Mouse (Mus musculus) forebrain, postnatal 0 days (tissue): ENCODE data around the gene Arx. TPM values are rescaled to one million over a fixed set of nuclear protein-coding genes. Genes with fewer than 3 reads are reported as not detected.

Source experiments
- ATAC-seq: fragments of 200-750 bp; cut with Nextera tagmentation; 2 replicates; pipeline ENCODE4 v1.8.0; 2017; ENCODE audit warnings: mild to moderate bottlenecking, moderate library complexity
- DNase-seq: peaks from one replicate; pipeline ENCODE4 v3.0.0-alpha.2; 2015
- H3K27ac ChIP-seq: fragments of 300-500 bp; sonication (generic); 2 replicates; pipeline ENCODE4 v1.5.1; 2014; ENCODE audit warnings: low read depth, mild to moderate bottlenecking, antibody characterized with exemption, low read length, moderate library complexity, mixed read lengths
- H3K27me3 ChIP-seq: fragments of 300-500 bp; sonication (generic); 2 replicates; pipeline ENCODE4 v1.6.1; 2014; ENCODE audit warnings: mild to moderate bottlenecking, low read length, mixed read lengths; ENCODE audit not compliant: insufficient read depth
- H3K36me3 ChIP-seq: fragments of 300-500 bp; sonication (generic); 2 replicates; pipeline ENCODE4 v1.6.1; 2014; ENCODE audit warnings: mild to moderate bottlenecking, moderate library complexity; ENCODE audit not compliant: insufficient read depth
- H3K4me1 ChIP-seq: fragments of 300-500 bp; sonication (generic); 2 replicates; pipeline ENCODE4 v1.6.1; 2014; ENCODE audit warnings: antibody characterized with exemption; ENCODE audit not compliant: insufficient read depth
- H3K4me2 ChIP-seq: fragments of 300-500 bp; sonication (generic); 2 replicates; pipeline ENCODE4 v1.6.1; 2014; ENCODE audit warnings: low read depth, mild to moderate bottlenecking, moderate library complexity
- H3K4me3 ChIP-seq: fragments of 300-500 bp; sonication (generic); 2 replicates; pipeline ENCODE4 v1.5.1; 2014; ENCODE audit warnings: low read depth, low read length, mixed read lengths
- H3K9ac ChIP-seq: fragments of 300-500 bp; sonication (generic); 2 replicates; pipeline ENCODE4 v1.6.1; 2014; ENCODE audit warnings: mild to moderate bottlenecking
- H3K9me3 ChIP-seq: fragments of 300-500 bp; sonication (generic); 2 replicates; pipeline ENCODE4 v1.6.1; 2016; ENCODE audit warnings: low read length
- CTCF ChIP-seq: sonication (generic); IDR thresholded peaks from 2 replicates; pipeline ENCODE4 v1.5.1; 2016; ENCODE audit warnings: antibody characterized with exemption, control low read depth, low read depth
- WGBS: fragments of 180-500 bp; shearing (Covaris S2); extraction: QIAGEN DNeasy Blood & Tissue Kit; methylation state at CpG from one replicate; pipeline ENCODE4 v1.1.7; 2014; 5-methylcytosine and 5-hydroxymethylcytosine counted together
- polyA plus RNA-seq: library from polyadenylated mRNA; unstranded; fragments of >200 nt; fragmentation: Nextera tagmentation; extraction: Ambion mirVana; gene quantifications from 2 replicates; pipeline ENCODE4 v1.2.1, GENCODE M21; 2015
- total RNA-seq: library from RNA; depleted of rRNA; stranded (reverse); fragments of >200 nt; gene quantifications from 2 replicates; pipeline ENCODE4 v1.2.3, GENCODE M21; 2014; rRNA removed

The Arx gene
- 41.8 and 57.9 TPM in 2 replicates for total RNA-seq
- 30.2 and 30.6 TPM in 2 replicates for polyA plus RNA-seq

- no peak for TF ChIP-seq CTCF
- ATAC-seq (peak; percentile 96), DNase-seq (peak; percentile 90)
- H3K4me1 ChIP-seq = no peaks in the 10 kb centered on the region
- peak within 1 kb of the TSS; percentile 54 for H3K27ac ChIP-seq
- no peaks in the 10 kb centered on the region for H3K9me3 ChIP-seq
- H3K9ac ChIP-seq = peak within 1 kb of the TSS; percentile 42
- H3K27me3 ChIP-seq = no peaks in the 10 kb centered on the region
- H3K36me3 ChIP-seq = no peaks in the 10 kb centered on the region
- peak within 1 kb of the TSS; percentile 41 for H3K4me3 ChIP-seq
- H3K4me2 ChIP-seq = peak within 1 kb of the TSS; percentile 47
- WGBS = 30% methylated on average over 31 of the region's 31 CpGs
Measured at GRCm38 (mm10) chrX:93286291-93286893, at the start of gene Arx. Gene Arx, plus strand, starts transcription at chrX:93286445.

- H3K4me1 ChIP-seq = no peaks in the 10 kb centered on the region
- H3K4me2 ChIP-seq = no peak overlapping the region
- H3K9me3 ChIP-seq = no peaks in the 10 kb centered on the region
- no peak overlapping the region for H3K4me3 ChIP-seq
- no peaks in the 10 kb centered on the region for H3K36me3 ChIP-seq
- no peaks in the 10 kb centered on the region for H3K27me3 ChIP-seq
- DNase-seq (no peak), ATAC-seq (no peak)
- H3K27ac ChIP-seq = no peak overlapping the region
- H3K9ac ChIP-seq = no peak overlapping the region
- 86% methylated on average over 1 of the region's 1 CpGs for WGBS
- no peak for TF ChIP-seq CTCF
Measured at GRCm38 (mm10) chrX:93251329-93251728, 34.9 kb upstream of the Arx start.

GRCm38 (mm10) chrX:93275689-93276088, 10.6 kb upstream of the Arx start:
- Histone ChIP-seq H3K27me3 (no peaks in the 10 kb centered on the region), H3K4me1 (no peaks in the 10 kb centered on the region), H3K27ac (no peak overlapping the region), H3K4me2 (no peak overlapping the region), H3K36me3 (no peaks in the 10 kb centered on the region), H3K9ac (no peak overlapping the region), H3K4me3 (no peak overlapping the region), H3K9me3 (no peaks in the 10 kb centered on the region)
- ATAC-seq (peak; percentile 58), DNase-seq (no peak)
- 41% methylated on average over 3 of the region's 3 CpGs for WGBS
- TF ChIP-seq CTCF = no peak

GRCm38 (mm10) chrX:93279940-93280339, 6.3 kb upstream of the Arx start:
- no peaks in the 10 kb centered on the region for H3K27me3 ChIP-seq
- WGBS = 38% methylated on average over 11 of the region's 11 CpGs
- H3K4me2 ChIP-seq = no peak overlapping the region
- no peak overlapping the region for H3K27ac ChIP-seq
- no peak overlapping the region for H3K9ac ChIP-seq
- no peak for TF ChIP-seq CTCF
- no peaks in the 10 kb centered on the region for H3K4me1 ChIP-seq
- no peak overlapping the region for H3K4me3 ChIP-seq
- ATAC-seq (no peak), DNase-seq (peak; percentile 20)
- H3K36me3 ChIP-seq = no peaks in the 10 kb centered on the region
- H3K9me3 ChIP-seq = no peaks in the 10 kb centered on the region

GRCm38 (mm10) chrX:93281028-93281723, 5.1 kb upstream of the Arx start:
- peak; percentile 73 for DNase-seq
- Histone ChIP-seq H3K9ac (no peak overlapping the region), H3K27ac (peak overlapping the region; percentile 41; the same call in 1 of the 2 replicates), H3K9me3 (no peaks in the 10 kb centered on the region), H3K4me1 (no peaks in the 10 kb centered on the region), H3K4me2 (peak overlapping the region; percentile 38), H3K27me3 (no peaks in the 10 kb centered on the region), H3K4me3 (peak overlapping the region; percentile 19), H3K36me3 (no peaks in the 10 kb centered on the region)
- ATAC-seq = peak; percentile 49
- WGBS = 29% methylated on average over 23 of the region's 23 CpGs
- peak; percentile 62 for TF ChIP-seq CTCF

- ATAC-seq (no peak), DNase-seq (peak; percentile 24)
- H3K4me2 ChIP-seq = peak overlapping the region; percentile 38
- H3K4me3 ChIP-seq = peak overlapping the region; percentile 19
- H3K27ac ChIP-seq = peak overlapping the region; percentile 41; the same call in 1 of the 2 replicates
- H3K9ac ChIP-seq = no peak overlapping the region
- 27% methylated on average over 5 of the region's 5 CpGs for WGBS
- no peaks in the 10 kb centered on the region for H3K4me1 ChIP-seq
- no peaks in the 10 kb centered on the region for H3K9me3 ChIP-seq
- H3K36me3 ChIP-seq = no peaks in the 10 kb centered on the region
- no peaks in the 10 kb centered on the region for H3K27me3 ChIP-seq
- TF ChIP-seq CTCF = no peak
Measured at GRCm38 (mm10) chrX:93281756-93282155, 4.5 kb upstream of the Arx start.

GRCm38 (mm10) chrX:93285091-93285490, 1.2 kb upstream of the Arx start:
- Histone ChIP-seq H3K27ac (0 out of 2 replicates have a peak overlapping the region, but pooled peaks have one; percentile 29), H3K9me3 (no peaks in the 10 kb centered on the region), H3K36me3 (no peaks in the 10 kb centered on the region), H3K4me2 (peak overlapping the region; percentile 47), H3K27me3 (no peaks in the 10 kb centered on the region), H3K9ac (no peak overlapping the region), H3K4me3 (peak overlapping the region; percentile 25), H3K4me1 (no peaks in the 10 kb centered on the region)
- WGBS = 25% methylated on average over 10 of the region's 10 CpGs
- no peak for TF ChIP-seq CTCF
- DNase-seq (peak; percentile 45), ATAC-seq (no peak)
